Mouse (Mus musculus) T-helper 2 cell (primary cell): ENCODE measurements around the gene Cipc.

ENCODE experiments used
- in situ Hi-C: fragments of 300-600 bp; cut with MboI, MseI; formaldehyde crosslinking; loops from one replicate; pipeline ENCODE4 v1.15.1; 2025; ENCODE audit warnings: high pct_unique_total_duplicates

Cipc gene

DNA sequence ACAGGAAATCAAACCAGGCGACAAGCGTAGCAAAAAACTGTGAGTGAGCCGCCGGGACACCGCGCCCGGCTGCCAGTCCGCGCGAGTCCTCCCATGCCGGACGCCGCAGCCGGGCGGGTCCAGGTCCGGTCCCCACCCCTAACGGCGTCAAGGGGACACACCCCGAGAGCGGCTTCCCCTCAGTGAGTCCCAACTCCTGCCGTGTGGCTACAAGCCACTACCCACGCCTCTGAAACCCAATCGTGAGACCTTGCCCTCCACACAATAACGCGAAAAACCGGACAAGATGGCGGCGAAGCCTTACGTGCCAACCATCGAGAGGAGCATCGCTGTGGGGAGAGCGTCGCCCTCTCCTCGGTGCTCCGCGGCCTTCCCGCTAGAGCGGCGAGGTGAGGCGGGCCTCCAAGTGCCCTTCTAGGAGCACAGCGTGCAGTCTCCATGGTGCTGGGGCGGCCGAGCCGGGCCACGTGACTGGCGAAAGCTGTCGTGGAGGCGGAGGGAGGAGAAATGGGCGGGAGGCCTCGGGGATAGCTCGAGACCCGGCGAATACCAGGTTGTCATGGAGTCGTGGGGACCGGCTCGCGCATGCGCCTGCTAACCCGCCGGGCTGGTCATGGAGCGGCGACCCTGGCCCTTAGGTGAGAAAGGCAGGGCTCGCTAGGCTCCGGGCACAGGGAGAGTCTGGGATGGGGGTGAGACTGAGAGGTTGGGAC is at the start of gene Cipc:
TSS of gene Cipc (plus strand) at position 182 of the 713 bp plus-strand sequence.
- in situ Hi-C loops, result loop anchor here (5.0 kb wide), 1 partner anchor 55 kb away; no protein-coding TSS in a partner anchor

DNA sequence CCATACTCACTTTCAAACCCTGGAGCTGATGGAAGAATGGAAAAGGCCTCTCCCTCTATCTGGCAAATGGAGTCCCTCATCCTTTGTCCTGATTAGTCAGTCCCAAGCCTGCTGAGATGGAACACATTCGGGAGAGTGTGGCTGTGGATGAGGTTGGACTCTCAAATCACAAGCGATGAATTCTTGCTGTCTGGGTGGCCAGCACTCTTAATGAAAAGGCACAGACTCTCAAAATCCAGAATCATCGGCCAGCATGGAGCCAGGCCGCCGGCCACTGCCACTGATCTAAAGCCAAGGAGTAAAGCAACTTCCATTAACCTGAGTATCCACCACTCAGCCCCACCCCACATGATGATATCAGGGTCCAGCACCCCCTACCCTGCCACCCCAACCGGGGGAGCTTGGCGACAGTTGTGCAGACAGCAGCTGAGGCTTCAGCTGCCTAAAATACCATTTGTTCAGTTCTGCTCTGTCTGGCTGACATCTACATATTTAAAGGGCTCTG is 49.0 kb upstream of the Cipc start:
- in situ Hi-C loops, result no loop called here

DNA sequence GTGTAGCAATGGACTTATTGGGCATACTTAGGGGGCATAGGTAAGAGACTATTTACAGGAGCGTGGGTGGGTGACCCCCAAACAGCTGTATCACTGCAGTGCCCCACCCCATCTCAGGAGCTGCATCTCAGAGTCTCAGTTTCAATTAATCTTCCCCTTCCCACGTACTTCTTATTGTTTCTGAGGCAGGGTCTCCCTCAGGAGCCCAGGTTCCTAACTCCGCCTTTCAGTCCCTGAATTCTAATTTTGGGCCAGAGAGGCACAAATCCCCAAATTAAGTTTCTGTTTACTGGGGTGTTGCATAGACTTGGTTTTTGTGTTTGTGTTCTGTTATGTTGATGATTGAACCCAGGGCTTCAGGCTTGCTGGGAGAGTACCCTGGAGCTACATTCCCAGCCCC is 48.4 kb upstream of the Cipc start:
- in situ Hi-C loops, result no loop called here

DNA sequence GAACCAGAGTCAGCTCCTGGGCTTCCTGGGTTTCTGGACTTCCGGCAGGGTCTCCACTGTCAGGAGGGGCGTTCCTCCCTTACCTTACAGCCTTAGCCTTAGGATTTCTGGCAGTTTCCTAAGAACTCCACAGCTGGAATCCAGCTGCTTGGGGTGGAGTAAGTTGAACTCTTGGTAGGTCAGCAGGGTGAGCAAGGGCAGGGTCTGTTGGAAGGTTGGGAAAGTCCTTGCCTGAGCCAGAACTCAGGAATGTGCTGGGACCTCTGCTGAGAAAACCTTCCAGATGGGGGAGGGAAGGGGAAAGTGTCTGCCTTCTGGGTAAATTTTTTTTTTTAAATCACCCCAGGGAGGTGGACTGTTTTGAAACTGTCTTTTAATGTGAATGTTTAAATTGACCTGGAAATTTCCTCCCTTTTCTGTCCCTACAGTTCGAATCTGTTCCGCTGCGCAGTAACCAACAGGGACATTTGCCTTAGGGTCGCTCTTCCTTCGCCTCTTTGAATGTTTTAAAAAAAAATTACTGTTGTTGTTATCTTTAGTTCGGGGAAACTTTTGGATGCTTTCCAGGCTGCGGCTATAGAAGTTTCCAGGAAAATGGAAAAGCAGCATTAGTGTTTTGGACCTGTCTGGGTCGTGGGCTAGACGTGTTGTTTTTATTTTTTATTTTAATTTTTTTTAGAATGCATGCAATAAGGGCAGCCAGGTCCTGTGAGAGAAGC is 47.2 kb upstream of the Cipc start:
- in situ Hi-C loops, result no loop called here

DNA sequence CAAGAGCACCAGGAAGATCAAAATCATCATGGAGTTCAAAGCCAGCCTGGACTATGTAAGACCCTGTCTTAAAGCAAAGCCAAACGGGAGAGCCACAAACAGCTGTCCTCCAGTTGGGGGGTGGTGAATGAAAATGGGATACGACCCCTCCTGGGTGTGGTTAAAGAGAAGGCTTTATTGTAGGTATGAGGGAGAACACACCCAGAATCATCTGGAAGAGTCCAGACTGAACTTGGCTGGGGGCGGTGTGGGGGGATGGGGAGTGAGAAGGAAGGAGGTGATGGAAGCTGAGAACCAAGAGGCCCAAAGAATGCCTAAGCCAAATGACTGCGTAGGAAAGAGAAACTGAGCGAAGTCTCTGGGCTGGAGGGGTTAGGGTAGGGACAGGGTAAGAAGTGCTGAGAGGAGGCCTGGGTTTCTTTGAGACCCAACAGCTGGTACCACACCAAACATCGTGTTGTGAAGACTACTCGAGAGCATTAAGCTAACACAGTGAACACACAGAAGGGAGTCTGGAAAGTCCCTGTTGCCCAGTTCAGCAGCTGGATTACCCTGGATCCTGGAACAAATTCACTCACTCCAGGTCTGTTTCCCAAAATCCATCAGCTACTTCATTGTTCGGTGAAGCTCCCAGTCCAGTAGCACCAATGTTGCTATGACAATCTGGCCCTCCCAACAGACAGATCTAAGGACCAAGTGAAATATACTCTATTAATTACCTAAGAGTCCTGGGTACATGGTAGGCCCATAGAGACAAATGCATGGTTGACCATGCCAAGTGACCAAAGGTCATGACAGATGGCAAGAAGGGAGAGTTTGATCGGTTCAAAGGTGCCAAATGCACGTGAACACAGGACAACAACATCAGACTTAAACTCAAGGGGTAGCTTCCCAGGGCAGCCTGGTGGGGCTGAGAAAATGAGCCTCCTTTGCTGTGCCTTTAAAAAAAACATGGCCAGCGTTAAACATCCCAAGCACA is 42.7 kb upstream of the Cipc start:
- in situ Hi-C loops, result no loop called here

DNA sequence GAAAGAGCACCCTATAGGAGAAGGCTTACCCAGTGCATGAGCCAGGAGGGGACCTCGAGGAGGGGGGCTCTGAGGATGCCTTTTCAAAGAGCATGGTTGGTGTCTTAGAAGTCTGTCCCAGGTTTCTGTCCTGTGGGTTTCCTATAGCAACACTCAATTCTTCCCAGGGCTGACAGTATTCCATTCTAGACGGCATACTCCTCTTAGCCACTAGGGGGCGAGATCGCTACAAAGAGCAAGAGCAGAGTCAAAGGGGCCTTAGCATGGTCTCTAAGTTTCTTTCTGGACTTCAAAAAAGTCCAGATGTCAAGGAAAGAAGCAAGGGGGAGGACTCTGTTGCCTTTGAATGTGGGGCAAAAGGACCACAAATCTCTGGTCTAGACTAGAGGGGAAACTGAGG is 41.6 kb upstream of the Cipc start:
- in situ Hi-C loops, result loop anchor here (5.0 kb wide), 1 partner anchor 113 kb away; no protein-coding TSS in a partner anchor

DNA sequence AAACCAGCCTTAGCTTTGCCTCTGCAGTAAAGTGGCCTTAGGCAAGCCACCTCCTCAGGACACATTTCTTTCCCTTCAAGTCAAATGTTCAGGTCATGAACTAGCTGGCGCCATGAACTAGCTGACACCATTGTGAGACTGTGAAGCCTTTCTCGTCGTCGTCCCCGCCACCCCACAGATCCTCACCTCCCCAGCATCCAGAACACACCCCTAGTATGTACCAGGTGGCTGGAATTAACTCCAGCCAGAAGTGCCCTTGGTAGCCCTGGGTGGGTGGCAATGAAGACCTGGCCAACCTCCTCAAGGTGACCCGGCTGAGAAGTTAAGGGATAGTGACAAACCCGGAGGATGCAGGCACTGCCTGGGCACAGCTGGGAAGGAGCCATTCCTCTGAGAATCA is 41.0 kb upstream of the Cipc start:
- in situ Hi-C loops, result loop anchor here (5.0 kb wide), 1 partner anchor 114 kb away; no protein-coding TSS in a partner anchor

DNA sequence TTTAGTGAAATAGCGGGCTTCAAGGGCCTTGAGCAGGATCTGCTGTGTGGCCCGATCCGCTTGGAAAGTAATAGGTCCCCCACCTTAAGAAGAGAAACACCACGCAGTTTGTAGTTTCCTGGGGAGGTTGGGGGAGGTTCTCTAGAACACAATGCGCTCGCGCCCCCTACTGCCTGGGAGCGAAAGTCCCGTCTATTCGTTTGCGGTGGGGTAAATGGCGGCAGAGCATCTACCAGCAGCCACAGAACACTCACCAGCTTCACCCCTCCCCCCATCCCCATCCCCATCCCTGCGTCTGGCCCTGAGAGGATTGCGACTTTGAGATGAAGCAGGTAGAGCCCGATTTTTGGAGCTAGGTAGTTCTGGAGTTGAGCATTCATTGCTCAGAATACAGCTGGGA is 40.4 kb upstream of the Cipc start:
- in situ Hi-C loops, result loop anchor here (5.0 kb wide), 1 partner anchor 114 kb away; no protein-coding TSS in a partner anchor

DNA sequence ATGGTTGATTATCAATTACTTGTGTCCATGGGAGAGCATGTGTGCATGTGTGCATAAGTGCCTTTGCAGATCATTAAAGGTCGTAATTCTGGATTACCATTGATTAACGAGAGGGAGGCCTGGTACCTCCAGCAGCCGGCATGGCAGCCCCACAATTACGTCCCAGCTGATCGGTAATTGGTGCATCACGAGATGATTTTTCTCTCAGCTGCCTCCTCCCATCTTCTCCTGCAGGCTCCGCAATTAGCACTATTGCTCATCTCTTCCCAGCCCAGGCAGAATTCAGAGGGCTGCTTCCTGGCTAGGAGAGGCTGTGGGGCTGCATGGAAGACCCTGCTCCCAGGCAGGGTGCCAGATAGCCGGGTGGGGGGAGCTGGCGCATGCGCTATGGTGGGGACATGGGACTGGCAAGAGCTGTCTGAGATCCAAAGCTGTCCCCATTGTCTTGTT is 35.3 kb upstream of the Cipc start:
- in situ Hi-C loops, result loop anchor here (10.0 kb wide), 1 partner anchor 367 kb away; no protein-coding TSS in a partner anchor

DNA sequence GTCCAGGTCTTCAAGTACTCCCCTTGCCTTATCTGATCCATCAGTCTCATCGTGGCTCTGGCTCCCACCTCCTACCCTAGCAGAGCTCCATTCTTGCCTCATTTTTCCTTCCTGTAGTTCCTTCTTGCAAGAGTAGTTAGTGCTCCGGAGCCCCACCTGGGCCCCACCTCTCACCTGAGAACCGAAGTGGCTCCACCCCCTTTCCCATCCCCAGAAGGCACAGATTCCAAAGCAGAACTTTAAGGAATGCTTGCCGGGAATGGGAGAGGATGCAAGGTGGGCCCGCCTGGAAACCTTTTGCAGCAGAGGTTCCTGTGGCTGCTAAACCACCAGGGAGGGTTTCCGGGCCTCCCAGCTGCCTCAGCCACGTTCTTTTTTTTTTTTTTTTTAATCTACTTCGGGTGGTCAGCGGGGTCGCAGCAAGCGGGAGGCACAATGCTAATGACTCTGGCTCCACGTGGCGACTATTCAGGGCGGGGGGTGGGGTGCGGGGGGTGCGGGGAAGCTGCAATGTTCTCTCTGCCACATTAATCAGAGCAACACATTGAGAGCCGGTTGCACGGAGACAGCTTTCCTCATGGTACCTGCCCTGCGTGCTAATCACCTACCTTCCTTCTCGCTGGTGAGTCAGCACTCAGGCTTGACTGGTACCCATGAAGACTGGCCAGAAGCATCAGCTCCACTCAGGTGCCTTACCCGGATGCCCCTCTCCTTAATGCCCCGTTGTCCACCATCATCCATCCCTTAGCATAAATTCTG is 34.3 kb upstream of the Cipc start:
- in situ Hi-C loops, result loop anchor here (10.0 kb wide), 1 partner anchor 368 kb away; no protein-coding TSS in a partner anchor

DNA sequence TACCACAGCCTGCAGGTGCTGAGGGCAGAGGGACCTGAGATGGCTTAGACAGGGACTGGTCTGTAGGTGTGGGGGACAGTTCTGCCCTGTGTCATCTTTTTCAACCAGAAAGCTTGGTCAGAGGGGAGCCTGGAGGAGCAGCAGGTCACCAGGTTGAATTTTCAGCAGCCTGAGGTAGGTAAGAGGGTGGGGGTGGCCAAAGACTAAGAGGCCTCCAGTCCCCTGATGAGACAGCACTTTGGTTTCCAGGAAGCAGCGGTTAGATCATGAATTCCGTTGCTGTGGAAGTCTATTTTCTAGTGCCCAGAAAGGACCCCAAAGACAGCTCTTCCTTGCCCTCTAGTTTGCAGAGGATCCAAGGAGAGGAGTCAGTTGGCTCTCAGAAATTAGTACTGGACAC is 32.5 kb upstream of the Cipc start:
- in situ Hi-C loops, result loop anchor here (10.0 kb wide), 1 partner anchor 370 kb away; no protein-coding TSS in a partner anchor

DNA sequence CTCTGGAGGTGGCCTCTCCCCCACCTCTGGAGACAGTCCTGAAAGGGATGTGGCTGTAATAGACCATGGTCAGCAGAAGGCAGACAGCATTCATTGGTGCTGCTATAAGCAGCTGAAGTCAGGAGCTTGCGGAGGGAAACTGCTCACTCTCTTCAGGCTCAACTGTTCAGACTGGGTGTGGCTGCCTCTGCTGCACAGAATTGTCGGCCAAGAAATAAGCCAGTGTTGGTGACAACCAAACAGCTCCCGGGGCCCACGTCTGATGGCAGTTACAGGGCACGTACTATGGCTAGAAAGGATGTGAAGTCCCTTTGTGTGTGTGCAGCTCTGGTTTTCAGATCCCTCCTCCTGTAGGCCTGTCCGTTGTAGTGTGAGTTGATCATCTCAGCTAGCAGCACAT is 32.1 kb upstream of the Cipc start:
- in situ Hi-C loops, result loop anchor here (10.0 kb wide), 1 partner anchor 370 kb away; no protein-coding TSS in a partner anchor

DNA sequence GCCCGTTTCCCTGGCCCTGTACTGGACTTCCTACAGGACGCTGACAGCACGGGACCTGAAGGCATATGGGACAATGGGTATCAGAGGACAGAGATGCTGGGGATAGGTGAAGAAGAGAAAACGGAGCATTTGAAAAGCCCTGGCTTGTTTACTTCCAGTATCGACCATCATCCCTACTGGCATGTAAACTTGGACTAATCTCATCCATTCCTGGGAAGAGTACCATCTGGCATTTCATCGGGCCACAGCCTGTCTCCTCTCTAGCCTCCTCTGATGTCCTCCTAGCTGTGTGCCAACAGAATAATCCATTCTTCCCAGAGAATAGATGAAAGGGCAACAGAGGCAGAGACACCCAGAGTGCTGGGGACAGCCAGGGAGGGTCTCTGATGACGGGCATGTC is 31.2 kb upstream of the Cipc start:
- in situ Hi-C loops, result loop anchor here (10.0 kb wide), 1 partner anchor 371 kb away; no protein-coding TSS in a partner anchor

DNA sequence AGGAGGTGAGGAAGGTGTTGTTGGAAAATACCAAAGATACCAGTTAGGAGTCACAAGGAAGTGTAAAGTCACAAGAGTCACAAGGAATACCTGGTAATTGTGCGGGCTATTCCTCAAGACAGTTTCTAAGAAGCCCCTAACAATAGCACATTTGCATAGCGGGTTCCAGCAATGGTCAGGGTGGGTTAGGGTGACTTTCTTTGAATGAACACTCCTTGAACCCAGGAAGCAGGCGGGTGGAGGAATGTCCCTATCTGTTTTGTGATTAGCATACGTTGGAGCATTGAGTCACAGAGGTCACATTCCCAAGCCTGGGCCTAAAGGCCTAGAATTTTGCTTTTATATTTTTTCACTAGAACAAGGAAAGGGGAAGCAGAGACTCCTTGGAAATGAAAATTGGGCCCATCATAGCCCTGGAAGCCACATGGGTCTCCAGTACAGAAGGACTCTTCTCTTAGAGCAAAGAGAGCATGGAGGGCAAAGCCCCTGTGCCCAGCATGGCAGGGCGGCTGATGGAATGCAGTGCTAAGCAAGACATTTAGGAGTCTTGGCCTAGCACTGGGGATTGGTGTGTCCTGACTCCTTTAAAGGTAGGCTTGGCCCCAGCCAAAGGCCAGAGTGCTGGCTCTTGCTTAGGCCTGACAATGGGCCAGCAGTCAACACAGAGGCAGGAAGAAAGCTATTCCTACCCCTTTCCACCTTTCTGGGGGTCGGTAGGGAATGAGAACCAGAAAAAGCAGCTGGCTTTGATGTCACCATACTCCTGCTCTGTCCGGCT is 29.9 kb upstream of the Cipc start:
- in situ Hi-C loops, result loop anchor here (10.0 kb wide), 1 partner anchor 372 kb away; no protein-coding TSS in a partner anchor

DNA sequence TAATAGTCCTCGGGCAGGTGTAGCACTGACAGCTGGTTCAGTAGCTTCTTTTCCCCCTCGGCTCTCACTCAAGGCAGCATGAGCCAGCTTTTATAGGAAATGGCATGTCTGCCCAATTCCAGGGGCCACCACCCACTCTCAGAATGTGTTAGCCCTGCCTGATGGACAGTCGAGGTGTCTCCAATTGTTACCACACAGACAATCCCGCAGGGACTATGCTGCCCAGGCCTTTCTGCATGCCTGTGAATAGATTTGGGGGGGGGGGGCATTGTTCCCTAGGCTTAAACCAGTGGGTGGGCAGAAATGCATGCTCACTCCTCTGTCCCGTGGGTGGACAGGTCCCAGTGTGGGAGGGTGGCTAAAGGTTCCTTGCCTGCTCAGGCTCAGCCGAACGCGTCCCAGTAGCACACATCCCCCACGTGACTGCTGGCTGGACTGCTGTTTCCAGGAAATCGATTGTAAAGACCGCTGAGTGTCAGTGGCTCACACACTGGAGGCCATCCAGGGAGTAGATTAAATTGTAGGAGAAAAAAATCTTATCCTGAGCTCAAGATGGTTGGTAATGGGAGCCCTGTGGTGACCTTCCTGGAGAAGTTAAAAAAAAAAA is 28.4 kb upstream of the Cipc start:
- in situ Hi-C loops, result loop anchor here (10.0 kb wide), 1 partner anchor 374 kb away; no protein-coding TSS in a partner anchor

DNA sequence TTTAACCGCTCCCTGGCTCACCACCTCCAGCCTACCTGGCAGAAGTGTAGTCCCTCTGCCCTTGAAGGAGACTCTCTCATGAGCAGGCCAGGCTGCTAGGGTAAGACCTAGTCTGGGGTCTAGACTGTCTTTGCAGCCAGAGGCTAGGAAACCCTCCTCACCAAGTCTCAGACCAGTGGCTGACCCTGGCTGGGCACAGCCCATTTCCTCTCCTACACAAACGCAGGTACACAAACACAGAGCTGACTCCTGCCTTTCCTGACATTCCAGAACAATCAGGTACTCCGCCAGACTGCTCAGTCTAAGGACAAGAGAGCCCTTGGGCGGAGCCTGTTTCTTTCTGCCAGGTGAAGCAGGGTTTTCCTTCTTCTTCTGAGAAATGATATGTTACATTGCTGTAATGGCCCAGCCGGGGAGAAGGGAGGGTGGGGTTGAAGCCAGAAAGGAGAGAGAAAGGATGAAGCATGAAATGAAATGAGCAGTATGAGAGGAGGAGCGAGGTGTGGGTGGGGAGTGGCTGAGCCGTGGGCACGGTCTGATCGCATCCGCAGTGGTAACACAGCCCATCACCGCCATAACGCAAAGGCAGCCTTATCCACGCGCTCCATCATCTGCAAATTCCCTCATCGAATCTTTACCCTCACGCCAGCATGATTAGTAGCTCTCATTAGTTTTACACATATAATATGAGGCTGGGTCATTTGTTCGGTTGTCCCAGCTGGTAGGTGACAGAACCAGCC is 27.7 kb upstream of the Cipc start:
- in situ Hi-C loops, result loop anchor here (10.0 kb wide), 1 partner anchor 374 kb away; no protein-coding TSS in a partner anchor

DNA sequence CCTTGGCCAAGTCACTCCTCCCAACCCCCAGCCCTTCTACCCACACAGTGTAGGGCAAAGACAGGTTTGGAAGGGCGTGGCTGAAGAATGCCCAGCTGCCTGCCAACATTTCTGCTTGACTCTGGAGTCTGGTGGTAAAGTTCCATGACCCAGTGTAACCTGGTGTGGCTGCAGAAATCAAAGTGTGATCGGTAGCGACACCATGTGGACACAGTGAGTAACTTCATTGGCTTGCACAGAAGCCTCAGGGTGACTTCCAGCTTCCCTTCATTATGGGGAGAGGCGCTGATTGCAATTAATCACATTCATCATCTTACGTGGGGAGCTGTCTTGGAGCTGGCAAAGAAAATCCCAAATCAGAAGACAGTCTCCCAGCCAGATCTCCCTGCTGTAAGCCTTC is 23.0 kb upstream of the Cipc start:
- in situ Hi-C loops, result no loop called here
